Mouse (Mus musculus) lung, embryonic 15.5 days (tissue): ENCODE data around the gene Fmnl2. TPM values are rescaled to one million over a fixed set of nuclear protein-coding genes. Genes with fewer than 3 reads are reported as not detected.

Experiments
- ATAC-seq: fragments of 200-750 bp; cut with Nextera tagmentation; 2 replicates; pipeline ENCODE4 v1.8.0; 2017; ENCODE audit warnings: moderate number of reproducible peaks, borderline replicate concordance; ENCODE audit not compliant: low FRiP score, low TSS enrichment; ENCODE audit errors: extremely low read depth
- H3K27ac ChIP-seq: fragments of 300-500 bp; sonication (generic); 2 replicates; pipeline ENCODE4 v1.5.1; 2015; ENCODE audit warnings: moderate library complexity, mild to moderate bottlenecking, inconsistent platforms
- H3K27me3 ChIP-seq: fragments of 300-500 bp; sonication (generic); 2 replicates; pipeline ENCODE4 v1.6.1; 2015; ENCODE audit warnings: inconsistent platforms
- H3K36me3 ChIP-seq: fragments of 300-500 bp; sonication (generic); 2 replicates; pipeline ENCODE4 v1.6.1; 2015; ENCODE audit warnings: inconsistent platforms
- H3K4me1 ChIP-seq: fragments of 300-500 bp; sonication (generic); 2 replicates; pipeline ENCODE4 v1.6.1; 2015; ENCODE audit warnings: inconsistent platforms
- H3K4me2 ChIP-seq: fragments of 300-500 bp; sonication (generic); 2 replicates; pipeline ENCODE4 v1.6.1; 2015; ENCODE audit warnings: inconsistent platforms, mild to moderate bottlenecking, moderate library complexity
- H3K4me3 ChIP-seq: fragments of 300-500 bp; sonication (generic); 2 replicates; pipeline ENCODE4 v1.5.1; 2015; ENCODE audit warnings: mild to moderate bottlenecking, inconsistent platforms
- H3K9ac ChIP-seq: fragments of 300-500 bp; sonication (generic); 2 replicates; pipeline ENCODE4 v1.6.1; 2015; ENCODE audit warnings: inconsistent platforms
- H3K9me3 ChIP-seq: fragments of 300-500 bp; sonication (generic); 2 replicates; pipeline ENCODE4 v1.6.1; 2016; ENCODE audit warnings: inconsistent platforms
- WGBS: fragments of 180-500 bp; shearing (Covaris S2); methylation state at CpG from one replicate; pipeline ENCODE4 v1.1.7; 2015; 5-methylcytosine and 5-hydroxymethylcytosine counted together
- polyA plus RNA-seq: library from polyadenylated mRNA; unstranded; fragments of >200 nt; fragmentation: Nextera tagmentation; extraction: Ambion mirVana; gene quantifications from 2 replicates; pipeline ENCODE4 v1.2.1, GENCODE M21; 2015

Fmnl2 gene
- polyA plus RNA-seq, 1 experiment from 2014 or later = 3.7 TPM

GRCm38 (mm10) chr2:52920701-52921435 lies 63.2 kb downstream of the Fmnl2 start:
- H3K9ac ChIP-seq = no peak overlapping the region
- H3K4me3 ChIP-seq = no peak overlapping the region
- WGBS = 87% methylated on average over 5 of the region's 5 CpGs
- no peaks in the 10 kb centered on the region for H3K36me3 ChIP-seq
- H3K4me1 ChIP-seq = no peaks in the 10 kb centered on the region
- no peaks in the 10 kb centered on the region for H3K9me3 ChIP-seq
- ATAC-seq = no peak
- no peaks in the 10 kb centered on the region for H3K27me3 ChIP-seq
- no peak overlapping the region for H3K4me2 ChIP-seq
- no peak overlapping the region for H3K27ac ChIP-seq

- no peak overlapping the region for H3K27ac ChIP-seq
- H3K4me1 ChIP-seq = no peaks in the 10 kb centered on the region
- no peaks in the 10 kb centered on the region for H3K27me3 ChIP-seq
- ATAC-seq = no peak
- H3K9ac ChIP-seq = no peak overlapping the region
- no peak overlapping the region for H3K4me3 ChIP-seq
- no peaks in the 10 kb centered on the region for H3K36me3 ChIP-seq
- no peak overlapping the region for H3K4me2 ChIP-seq
- no peaks in the 10 kb centered on the region for H3K9me3 ChIP-seq
- 42% methylated on average over 3 of the region's 3 CpGs for WGBS
Observed at GRCm38 (mm10) chr2:52925062-52925461, 67.4 kb downstream of the Fmnl2 start.

GRCm38 (mm10) chr2:52927381-52927780 lies 69.7 kb downstream of the Fmnl2 start:
- no peak for ATAC-seq
- Histone ChIP-seq H3K36me3 (no peaks in the 10 kb centered on the region), H3K9ac (no peak overlapping the region), H3K4me2 (no peak overlapping the region), H3K9me3 (no peaks in the 10 kb centered on the region), H3K27ac (no peak overlapping the region), H3K4me3 (no peak overlapping the region), H3K27me3 (no peaks in the 10 kb centered on the region), H3K4me1 (peaks cover 4% of the 10 kb centered on the region)
- 55% methylated on average over 3 of the region's 3 CpGs for WGBS

GRCm38 (mm10) chr2:52927858-52928301 lies 70.2 kb downstream of the Fmnl2 start:
- ATAC-seq = no peak
- peaks cover 4% of the 10 kb centered on the region for H3K4me1 ChIP-seq

GRCm38 (mm10) chr2:52928401-52928800 lies 70.7 kb downstream of the Fmnl2 start:
- Histone ChIP-seq H3K36me3 (no peaks in the 10 kb centered on the region), H3K9ac (no peak overlapping the region), H3K4me2 (no peak overlapping the region), H3K27ac (no peak overlapping the region), H3K4me3 (no peak overlapping the region), H3K4me1 (peaks cover 4% of the 10 kb centered on the region), H3K27me3 (no peaks in the 10 kb centered on the region), H3K9me3 (no peaks in the 10 kb centered on the region)
- no peak for ATAC-seq
- 70% methylated on average over 3 of the region's 3 CpGs for WGBS

More at GRCm38 (mm10) chr2:52927858-52928301, 70.2 kb downstream of the Fmnl2 start:
- WGBS = 52% methylated on average over 10 of the region's 10 CpGs
- Histone ChIP-seq H3K36me3 (no peaks in the 10 kb centered on the region), H3K27ac (no peak overlapping the region), H3K27me3 (no peaks in the 10 kb centered on the region), H3K9ac (no peak overlapping the region), H3K4me3 (no peak overlapping the region), H3K9me3 (no peaks in the 10 kb centered on the region), H3K4me2 (no peak overlapping the region)

GRCm38 (mm10) chr2:52930106-52930868 lies 72.6 kb downstream of the Fmnl2 start:
- Histone ChIP-seq H3K4me3 (no peak overlapping the region), H3K36me3 (no peaks in the 10 kb centered on the region), H3K9ac (no peak overlapping the region), H3K27ac (no peak overlapping the region), H3K27me3 (no peaks in the 10 kb centered on the region), H3K9me3 (no peaks in the 10 kb centered on the region), H3K4me1 (peaks cover 4% of the 10 kb centered on the region), H3K4me2 (no peak overlapping the region)
- ATAC-seq = no peak; the same call in 1 of the 2 replicates
- WGBS = 72% methylated on average over 5 of the region's 5 CpGs

GRCm38 (mm10) chr2:52931315-52931714 lies 73.7 kb downstream of the Fmnl2 start:
- no peak overlapping the region for H3K9ac ChIP-seq
- peaks cover 4% of the 10 kb centered on the region for H3K4me1 ChIP-seq
- no peaks in the 10 kb centered on the region for H3K36me3 ChIP-seq
- no peak overlapping the region for H3K4me2 ChIP-seq
- no peak overlapping the region for H3K4me3 ChIP-seq
- H3K27me3 ChIP-seq = no peaks in the 10 kb centered on the region
- H3K9me3 ChIP-seq = no peaks in the 10 kb centered on the region
- no peak for ATAC-seq
- H3K27ac ChIP-seq = no peak overlapping the region
- 87% methylated on average over 2 of the region's 2 CpGs for WGBS

- no peaks in the 10 kb centered on the region for H3K27me3 ChIP-seq
- no peaks in the 10 kb centered on the region for H3K36me3 ChIP-seq
- H3K9ac ChIP-seq = no peak overlapping the region
- H3K27ac ChIP-seq = no peak overlapping the region
- no peak for ATAC-seq
- H3K9me3 ChIP-seq = no peaks in the 10 kb centered on the region
- H3K4me2 ChIP-seq = no peak overlapping the region
- H3K4me1 ChIP-seq = peaks cover 13% of the 10 kb centered on the region; the same call in 1 of the 2 replicates
- no peak overlapping the region for H3K4me3 ChIP-seq
- 70% methylated on average over 6 of the region's 6 CpGs for WGBS
Observed at GRCm38 (mm10) chr2:52935906-52936305, 78.2 kb downstream of the Fmnl2 start.

- Histone ChIP-seq H3K4me1 (peaks cover 13% of the 10 kb centered on the region; the same call in 1 of the 2 replicates), H3K4me2 (no peak overlapping the region)
- ATAC-seq = no peak
Observed at GRCm38 (mm10) chr2:52938351-52939074, 80.9 kb downstream of the Fmnl2 start.

GRCm38 (mm10) chr2:52943644-52944423 lies 86.2 kb downstream of the Fmnl2 start:
- 66% methylated on average over 9 of the region's 9 CpGs for WGBS
- Histone ChIP-seq H3K9ac (no peak overlapping the region), H3K27me3 (no peaks in the 10 kb centered on the region), H3K27ac (no peak overlapping the region), H3K4me3 (no peak overlapping the region), H3K4me1 (peaks cover 2% of the 10 kb centered on the region; the same call in 1 of the 2 replicates), H3K9me3 (no peaks in the 10 kb centered on the region), H3K36me3 (no peaks in the 10 kb centered on the region), H3K4me2 (no peak overlapping the region)
- no peak for ATAC-seq

More at GRCm38 (mm10) chr2:52938351-52939074, 80.9 kb downstream of the Fmnl2 start:
- Histone ChIP-seq H3K27me3 (no peaks in the 10 kb centered on the region), H3K9me3 (no peaks in the 10 kb centered on the region), H3K36me3 (no peaks in the 10 kb centered on the region), H3K9ac (no peak overlapping the region), H3K27ac (no peak overlapping the region), H3K4me3 (no peak overlapping the region)
- WGBS = 20% methylated on average over 6 of the region's 6 CpGs

GRCm38 (mm10) chr2:52944594-52944993 lies 86.9 kb downstream of the Fmnl2 start:
- no peaks in the 10 kb centered on the region for H3K36me3 ChIP-seq
- ATAC-seq = no peak
- H3K27ac ChIP-seq = no peak overlapping the region
- no peak overlapping the region for H3K9ac ChIP-seq
- H3K4me1 ChIP-seq = no peaks in the 10 kb centered on the region
- 85% methylated on average over 5 of the region's 5 CpGs for WGBS
- no peak overlapping the region for H3K4me2 ChIP-seq
- no peaks in the 10 kb centered on the region for H3K27me3 ChIP-seq
- H3K4me3 ChIP-seq = no peak overlapping the region
- H3K9me3 ChIP-seq = no peaks in the 10 kb centered on the region
